Mouse (Mus musculus): Measurements from ENCODE around the gene Gm9857.

The Gm9857 gene

DNA sequence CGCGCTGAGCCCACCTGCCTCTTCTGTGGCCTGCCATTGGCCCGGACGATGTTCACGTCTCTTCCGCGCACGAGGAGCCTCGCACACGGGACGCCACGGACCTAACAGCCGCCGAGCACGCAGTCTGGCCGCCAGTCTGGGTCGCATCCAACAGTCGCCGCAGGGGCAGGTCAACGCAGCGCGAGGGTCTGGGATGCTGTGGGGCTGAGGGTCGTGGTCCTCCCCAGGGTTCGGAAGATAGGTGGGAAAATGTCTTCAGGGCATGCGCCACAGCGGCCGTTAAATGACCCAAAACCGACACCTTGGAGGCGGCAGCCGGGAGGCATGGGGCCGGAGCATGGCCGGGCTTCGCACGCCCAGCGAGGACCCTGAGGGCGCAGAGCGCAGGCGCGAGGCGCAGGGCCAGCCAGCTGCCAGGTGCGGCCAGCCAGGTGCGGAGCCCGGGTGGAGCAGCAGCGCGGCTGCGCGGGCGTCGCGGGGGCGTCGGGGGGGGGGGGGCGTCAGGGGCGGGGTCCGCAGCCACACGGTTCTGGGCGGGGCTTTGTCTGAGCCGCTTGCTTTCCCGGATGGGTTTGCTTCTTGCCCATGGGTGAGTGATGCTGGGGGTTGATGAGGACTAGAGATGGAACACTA is at the start of gene Gm9857:
Gene Gm9857 (minus strand): TSS at position 445 of the 633 bp plus-strand sequence.
- no peak for DNase-seq

DNA sequence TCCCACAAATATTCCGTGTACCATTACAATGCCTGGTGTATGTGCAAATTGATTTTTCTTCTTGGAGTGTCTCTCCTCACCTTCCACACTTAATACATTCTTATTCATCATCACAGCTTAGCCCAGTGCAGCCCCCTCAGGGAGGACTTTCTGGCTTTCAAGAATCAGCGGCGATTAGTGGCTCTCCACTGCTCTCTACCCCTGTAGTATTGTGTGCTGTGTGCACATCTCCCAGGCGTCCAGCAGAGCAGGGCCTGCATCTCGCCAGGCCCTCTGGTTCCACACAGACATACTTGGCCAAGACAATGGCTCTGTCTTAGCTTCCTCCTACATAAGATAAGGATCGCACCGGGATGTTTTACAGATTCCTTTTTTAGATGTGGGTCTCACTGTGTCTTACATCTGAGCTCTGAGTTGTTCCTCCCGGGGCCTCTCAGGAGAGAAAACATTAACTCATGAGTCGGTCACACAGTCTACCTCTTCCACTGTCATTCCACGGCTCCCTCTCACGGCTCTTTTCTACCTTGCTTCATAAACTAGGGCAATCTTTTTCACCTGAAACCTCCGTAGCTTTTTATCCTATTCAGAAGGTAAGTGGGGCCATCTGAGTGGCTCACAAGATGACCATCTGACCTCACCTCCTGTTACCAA is 46.9 kb upstream of the Gm9857 start:
- DNase-seq, result no peak

DNA sequence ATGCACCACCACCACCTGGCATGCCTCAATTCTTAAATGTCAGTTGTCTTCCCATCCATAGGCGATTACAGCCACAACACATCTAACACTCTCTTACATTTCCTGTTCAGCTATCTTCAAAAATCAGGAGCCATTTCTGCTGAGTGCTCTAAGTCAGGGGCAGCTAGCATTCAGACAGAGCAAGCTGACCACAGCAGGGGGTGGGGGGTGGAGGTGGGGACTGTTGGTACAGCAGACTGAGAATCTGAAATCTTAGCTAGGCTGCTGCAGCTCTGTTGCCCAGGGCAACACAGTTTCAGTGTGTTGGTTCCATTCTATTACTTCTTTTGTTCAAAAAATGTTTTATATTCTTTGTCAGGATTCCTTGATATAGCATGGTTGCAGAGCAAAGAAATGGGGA is 46.3 kb upstream of the Gm9857 start:
- no peak for DNase-seq

DNA sequence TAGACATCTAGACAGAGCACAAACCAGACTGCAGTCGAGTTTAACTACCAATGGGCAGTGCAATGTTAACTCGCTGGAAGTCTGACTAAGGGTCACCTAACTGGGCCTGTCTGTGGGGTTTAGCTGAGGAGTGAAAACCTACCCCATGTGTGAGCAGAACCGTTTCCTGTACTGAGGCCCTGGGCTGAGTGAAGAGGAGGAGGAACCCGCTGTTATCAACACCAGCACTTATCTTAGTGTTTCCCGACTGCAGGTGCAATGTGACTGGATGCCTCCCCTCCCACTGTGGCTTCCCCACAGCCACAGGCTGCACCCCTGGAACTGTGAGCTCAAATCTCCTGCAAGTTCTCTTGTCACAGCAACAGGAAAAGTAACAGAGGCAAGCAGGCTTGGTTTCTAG is 43.7 kb upstream of the Gm9857 start:
- DNase-seq, result no peak

DNA sequence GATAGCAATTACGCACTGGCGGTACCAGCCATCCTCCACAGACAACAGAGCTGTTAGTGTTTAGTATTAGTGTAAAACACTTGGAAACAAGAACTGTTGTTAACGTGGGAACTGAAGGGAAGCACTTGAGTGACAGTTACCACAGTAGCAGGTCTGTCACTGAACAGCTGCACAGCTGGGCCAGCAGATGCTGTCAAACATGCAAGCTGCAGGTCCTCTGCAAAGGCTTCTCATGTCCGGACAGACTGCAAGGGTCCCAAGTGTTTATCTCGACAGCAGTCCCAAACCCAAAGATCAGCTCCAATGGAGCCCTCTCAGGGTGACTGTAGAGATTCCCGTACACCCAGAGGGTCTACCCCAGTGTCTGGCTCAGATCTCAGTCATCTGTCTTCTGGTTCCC is 41.7 kb upstream of the Gm9857 start:
- DNase-seq, result no peak

DNA sequence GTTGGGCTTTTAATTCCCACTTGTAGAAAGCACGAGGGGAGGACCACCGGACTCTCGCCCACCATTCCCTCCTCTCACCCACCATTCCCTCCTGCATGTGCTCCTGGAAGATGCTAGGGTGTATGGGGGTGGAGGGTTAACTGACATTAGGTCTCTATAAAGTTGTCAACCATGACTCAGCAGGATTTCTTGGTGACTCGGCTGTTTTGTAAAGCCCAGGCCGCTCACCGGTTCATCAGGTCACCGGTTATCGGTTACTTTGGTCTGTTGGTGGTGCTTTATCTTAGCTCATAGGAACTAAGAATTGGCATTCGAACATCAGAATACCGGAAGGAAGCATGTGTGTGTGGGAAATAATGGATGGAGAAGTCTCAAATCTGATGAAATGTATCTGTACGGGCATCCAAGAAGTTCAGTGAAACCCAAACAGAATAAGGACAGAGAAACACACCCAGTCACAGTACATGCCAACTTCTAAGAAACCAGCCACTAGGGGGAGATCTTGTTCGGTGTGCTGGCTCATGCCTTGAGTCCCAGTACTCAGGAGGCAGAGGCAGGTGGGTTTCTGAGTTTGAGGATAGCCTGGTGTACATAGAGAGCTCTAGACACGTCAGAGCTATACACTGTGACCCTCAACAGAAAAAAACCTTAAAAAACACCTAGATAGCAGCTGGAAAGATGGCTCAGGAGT is 37.2 kb upstream of the Gm9857 start:
- DNase-seq, result no peak

DNA sequence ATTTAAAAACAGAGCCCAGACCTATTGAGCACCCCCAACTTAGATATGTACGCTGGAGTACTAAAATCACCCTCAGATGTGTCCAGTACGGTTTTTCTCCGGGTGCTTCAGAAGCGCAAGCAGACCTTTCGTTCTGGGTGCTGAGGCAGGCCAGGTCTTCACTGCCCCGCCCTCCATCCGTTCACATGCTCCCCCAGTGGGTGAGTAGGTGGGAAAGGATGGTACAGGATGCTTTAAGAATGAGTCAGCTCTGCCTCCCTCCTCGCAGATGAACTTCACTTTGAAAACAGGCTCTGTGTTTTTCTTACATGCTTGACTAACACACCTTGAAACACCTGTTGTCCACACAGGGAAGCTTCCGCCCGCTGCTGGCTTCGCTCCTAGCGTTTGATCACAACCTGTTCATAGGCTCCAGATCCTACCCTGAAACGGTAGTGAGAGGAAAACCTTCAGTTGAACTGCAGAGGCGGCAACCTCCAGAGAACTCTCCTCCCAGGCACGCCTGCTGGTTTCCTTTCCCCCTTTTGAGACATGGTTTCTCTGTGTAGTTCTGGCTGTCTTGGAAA is 34.8 kb upstream of the Gm9857 start:
- DNase-seq, result no peak

DNA sequence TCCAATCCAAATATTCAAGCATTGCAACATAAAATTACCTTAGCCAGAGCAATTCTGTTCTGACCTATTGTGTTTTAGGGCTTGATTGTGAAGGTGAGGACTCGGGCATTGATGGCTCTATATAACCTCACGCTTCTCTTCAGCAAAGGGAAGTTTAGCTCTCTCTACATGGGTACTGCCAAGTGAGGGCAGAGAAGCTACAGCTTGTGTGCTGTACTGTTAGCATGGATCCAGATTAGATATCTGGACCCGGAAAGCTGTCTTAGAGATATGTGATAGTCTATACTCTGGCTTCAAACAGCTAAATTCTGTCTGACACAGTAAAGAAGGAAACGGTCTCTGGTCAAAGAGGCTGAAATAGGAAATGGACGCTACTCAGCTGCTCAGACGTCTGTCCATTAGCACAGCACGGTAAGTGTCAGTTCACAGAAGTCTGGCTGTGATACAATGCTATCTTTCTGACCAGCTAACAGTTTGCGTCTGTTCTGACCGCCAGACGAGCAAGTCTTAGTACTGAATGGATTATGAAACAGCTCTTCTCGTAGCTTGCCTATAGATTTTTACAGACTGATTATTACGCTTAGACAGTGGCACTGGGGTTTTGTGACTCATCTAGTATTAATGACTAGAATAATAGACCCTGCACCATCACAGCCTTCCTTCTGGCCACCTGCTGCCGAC is 33.9 kb upstream of the Gm9857 start:
- DNase-seq, result no peak

DNA sequence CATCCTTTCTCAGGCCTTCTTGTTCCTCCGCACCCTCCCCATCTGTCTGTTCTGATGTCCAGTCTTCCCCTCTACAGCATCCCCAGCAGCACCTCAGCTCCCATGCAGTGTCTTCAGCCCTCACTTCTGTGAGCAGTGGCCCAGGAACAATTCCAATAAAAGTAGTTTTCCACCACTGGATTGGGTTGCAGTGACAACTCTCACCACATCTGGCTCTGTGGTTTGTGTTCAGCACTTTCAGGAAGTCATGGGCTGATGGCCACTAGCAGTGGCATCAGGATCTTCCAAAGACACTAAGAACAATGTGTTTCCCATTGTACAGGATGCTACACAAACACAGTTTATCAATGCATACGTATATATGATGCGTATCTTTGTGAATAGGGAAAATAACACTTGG is 25.8 kb upstream of the Gm9857 start:
- no peak for DNase-seq

DNA sequence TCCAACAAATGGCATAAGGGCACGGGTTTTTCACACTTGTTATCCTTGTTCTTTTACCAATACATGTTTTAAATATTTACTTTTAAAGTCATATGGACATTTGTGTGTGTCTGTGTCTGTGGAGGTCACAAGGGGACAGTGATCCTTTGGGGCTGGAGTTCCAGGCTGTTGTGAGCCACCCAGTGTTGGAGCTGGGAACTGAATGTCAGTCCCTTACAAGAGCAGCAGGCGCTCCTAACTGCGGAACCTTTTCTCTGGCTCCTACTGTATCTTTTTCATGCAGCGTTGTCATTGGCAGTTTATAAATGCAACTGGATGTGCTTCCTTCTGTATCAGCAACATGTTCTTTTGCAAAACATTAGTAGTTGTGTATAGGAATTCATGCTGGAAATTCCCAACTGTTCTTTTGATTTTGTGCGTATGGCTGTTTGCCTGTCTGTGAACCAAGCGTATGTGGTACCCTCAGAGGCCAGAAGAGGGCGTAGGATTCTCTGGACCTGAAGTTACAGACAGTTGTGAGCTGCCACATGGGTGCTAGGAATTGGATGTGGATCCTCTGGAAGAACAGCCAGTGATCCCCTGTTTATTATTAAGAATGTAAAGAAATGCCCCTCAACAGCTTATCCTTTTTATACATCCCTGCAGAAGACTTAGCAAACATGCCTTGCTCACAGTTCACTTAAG is 24.3 kb upstream of the Gm9857 start:
- DNase-seq, result no peak

DNA sequence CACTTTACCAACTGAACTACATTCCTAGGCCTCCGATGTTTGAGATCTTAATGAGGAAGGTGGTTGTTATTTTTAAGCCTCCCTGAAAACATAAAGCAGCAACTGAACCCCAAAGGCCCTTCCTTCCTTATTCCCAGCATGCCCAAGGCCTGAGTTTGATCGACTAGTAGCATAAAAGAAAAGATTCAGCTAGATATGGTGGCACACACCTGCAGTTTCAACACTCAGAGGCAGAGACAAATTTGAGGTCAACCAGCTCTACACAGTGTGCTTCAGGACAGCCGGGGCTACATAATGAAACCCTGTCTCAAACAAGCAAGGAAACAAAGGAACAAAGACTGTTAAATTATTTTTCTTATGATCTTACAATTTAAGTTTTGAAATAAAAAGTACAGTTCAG is 23.5 kb upstream of the Gm9857 start:
- DNase-seq, result no peak

DNA sequence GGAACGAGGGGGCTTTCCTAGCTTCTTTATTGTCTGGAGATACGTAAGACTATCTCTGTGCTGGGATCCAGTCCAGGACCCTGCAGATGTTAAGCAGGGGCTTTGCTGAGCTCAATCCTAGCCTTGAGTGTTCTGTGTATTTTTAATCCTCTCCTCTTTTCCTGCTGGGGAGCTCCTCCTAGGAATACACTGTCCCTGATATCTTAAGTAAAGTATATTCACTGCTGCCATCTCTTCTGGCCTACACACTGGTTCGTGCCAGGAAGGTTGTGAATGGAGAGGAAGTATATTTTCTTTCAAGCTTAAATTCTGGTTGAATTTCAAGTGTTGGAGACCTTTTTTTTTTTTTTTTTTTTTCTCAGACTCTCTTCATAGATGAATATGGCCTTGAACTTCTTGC is 23.0 kb upstream of the Gm9857 start:
- no peak for DNase-seq

DNA sequence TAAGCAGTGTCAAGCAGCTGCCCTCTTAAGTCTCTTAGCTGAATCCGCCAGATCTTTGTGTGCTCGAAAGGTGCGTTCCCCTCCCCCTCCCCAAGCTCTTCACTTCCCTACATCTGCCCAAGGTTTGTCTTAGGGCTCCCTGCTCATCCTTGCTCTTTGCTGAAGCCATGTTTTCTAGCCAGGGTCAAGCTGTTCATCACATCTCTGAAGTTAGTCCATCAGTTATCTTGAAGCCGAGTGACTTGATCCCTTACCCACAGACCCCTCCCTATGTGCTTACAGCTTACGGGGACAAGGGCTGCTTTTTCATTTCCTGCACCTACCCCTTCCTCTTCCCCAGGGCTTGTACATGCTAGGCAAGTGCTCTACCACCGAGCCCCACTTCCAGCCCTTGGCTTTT is 21.4 kb upstream of the Gm9857 start:
- no peak for DNase-seq

DNA sequence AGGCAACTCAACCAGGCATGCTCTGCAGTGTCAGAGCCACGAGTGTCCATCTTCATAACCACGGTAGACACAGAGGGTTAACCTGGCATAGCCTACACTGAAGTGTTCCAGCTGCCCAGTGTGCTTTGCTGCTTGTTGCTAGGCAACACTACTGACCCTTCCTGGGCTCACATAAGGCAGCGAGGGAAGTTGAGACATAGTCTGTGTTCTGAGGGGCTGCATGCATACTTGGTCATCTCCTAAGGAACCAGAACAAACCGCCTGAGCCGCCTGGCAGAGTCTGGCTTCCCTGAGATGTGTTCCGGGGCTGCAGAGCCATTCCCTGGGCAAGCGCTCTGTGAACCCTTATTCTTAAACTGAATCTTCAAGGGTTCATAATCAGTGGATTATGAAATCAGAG is 21.0 kb upstream of the Gm9857 start:
- no peak for DNase-seq

DNA sequence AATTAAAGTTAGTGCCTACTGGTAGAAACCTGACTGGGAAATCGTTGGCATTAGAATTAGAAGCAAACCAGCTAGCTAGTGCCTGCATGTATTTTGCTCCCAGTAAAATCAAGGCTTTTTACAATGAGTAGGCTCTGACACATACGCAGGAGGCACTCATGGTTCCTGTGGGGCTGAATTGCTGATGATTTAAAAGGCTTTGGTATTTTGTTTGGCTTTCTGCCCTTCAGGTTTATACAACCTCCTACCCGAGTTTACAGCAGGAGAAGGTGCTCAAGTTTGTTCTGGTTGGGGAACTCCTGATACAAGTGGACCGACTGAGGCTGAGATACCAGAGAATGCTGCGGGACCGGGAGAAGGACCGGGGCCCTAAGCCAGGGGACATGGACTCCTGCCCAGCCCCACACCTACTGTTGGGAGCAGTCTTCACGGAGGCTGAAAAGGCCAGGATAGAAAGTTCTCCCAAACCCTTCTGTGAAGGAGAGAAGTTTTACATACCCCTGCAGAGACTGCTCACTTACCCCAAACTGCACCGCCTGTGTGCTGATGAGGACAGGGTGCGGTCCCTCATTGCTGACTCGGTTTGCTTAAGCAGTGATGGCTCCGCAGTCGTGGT is 19.5 kb upstream of the Gm9857 start:
- peak; percentile 5 for DNase-seq

DNA sequence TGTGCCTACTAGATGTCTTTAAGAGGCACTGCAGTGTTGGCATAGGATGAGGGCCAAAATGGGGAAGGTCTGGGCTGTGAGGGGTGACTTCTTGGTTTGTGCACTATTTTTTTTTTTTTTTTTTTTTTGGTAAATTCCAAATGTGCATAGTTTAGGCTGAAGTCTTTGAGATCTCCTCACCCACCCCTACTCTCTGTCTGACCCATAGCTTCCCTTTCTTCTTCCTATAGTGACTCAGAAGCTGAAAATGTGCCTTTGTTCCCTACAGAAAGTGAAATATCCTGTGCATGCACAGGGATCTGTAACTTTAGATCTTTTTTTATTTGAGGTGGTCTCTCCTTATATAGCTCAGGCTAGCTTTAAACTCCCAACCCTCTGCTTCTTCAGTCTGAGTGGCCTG is 17.7 kb upstream of the Gm9857 start:
- DNase-seq, result no peak

DNA sequence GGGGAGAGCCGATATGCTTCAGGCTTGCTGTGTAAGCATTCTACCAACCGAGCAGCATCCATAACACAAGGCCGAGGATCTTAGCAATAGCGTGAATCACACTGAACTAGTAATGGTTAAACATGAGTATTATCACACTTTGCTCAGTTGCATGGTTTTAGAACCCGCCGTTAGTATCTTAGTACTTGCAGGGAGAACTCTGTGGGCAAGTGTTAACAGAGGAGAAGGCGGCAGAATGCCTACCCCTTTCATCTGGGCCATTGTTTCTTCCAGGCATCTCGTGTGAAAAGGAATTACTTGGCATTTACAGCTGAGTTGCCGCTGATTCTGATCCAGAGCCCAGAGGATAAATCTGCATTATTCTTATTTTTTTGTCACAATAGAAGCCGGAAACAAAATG is 751 bp upstream of the Gm9857 start:
- DNase-seq, result no peak

DNA sequence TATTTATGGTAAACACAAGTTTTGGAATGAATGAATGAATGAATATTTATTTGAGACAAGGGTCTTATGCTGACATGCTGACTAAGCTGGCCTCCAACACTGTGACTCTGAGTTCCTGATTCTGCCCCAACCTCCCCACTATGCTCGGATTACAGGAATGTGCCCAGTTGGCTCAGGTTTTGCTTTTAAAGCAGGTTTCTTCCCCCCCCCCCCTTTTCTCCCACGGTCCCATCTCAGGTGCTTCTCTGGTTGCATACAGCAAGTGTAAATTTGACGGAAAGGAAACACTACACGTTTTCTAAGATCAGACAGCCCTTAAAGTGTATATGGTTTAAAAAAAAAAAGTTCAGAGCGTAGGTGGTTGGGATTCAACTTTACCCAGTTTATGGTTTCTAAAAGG is 672 bp downstream of the Gm9857 start, which contains the start of gene Henmt1:
Gene Henmt1 (plus strand): TSS at position 301 of the 400 bp plus-strand sequence.
- DNase-seq, result no peak

DNA sequence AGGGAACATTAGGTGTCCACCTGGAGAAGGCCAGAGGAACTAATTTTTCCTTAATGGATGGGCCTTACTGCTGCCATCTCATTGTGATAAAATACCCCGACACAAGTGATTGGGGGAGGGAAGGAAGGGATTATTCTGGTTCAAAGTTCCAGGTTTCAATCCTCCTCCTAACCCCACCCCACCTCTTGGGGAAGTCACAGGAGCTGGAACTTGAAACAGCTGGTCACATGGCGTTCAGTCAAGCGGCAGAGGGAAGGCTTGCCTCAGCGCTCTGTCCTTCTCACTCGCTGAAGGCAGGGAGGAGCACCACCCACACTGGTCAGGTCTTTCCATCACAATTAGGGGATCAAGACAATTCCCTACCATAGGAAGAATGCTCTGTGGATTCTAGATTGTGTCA is 1.6 kb downstream of the Gm9857 start:
- peak; percentile 8 for DNase-seq

DNA sequence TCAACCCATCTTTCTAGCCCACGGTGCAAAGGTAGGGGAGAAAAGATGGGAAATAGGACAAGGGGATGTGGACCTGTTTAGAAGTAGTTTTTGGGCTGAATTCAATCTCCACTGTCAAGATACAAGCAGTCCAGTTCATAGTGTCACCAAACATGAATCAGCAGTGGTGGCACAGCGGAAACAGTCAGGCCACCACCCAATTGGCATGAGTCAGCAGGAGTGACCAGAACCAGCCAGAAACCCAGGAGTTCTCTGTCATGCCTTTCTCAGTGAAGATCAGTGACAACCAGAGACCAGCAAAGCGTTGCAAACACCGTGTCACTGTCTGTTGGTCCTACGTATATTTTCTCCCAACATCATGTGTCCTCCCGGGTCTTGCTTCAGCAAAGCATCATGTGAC is 6.7 kb downstream of the Gm9857 start:
- no peak for DNase-seq

DNA sequence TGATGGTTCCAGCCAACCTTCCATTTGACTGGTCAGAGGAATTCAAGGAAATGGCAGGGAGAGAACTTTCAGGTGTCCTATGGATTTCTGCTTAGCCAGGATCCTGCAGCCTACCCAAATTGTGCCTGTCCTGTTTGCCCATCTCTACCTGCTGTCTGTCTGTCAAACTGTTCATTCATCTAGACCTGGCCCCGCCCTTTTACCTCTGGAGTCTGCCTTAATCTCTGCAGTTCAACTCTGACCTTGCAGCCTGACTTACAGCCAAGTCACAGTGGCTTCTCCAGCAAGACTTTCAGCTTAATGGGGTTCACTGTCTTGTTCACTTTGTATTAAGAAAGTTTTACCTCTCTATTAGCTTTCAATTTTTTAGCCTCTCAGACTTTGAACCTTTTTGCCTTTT is 13.9 kb downstream of the Gm9857 start:
- DNase-seq, result no peak

DNA sequence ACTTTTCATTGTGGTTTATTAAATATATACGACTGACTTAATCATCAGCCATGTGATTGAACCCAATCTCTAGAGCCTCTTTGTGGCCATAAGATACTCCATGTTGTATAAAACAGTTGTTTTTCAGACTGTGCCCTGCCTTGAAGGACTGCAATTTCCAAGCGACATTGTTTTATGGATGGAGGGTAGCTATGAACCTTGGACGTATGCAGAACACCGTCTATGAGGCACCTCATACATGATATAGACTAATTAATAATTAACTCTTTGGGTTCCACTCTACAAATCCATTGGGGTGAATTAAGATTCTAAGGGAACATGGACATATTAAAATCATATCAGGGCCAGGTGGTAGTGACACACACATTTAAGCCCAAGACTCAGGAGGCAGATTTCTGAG is 14.6 kb downstream of the Gm9857 start:
- DNase-seq, result no peak
